Mouse (Mus musculus) MEL (cell line): ENCODE measurements at regions not wholly inside any gene's neighbourhood (a gene's known extent, or its start where the extent isn't known, plus 50 kb on each side); places are given as distances from the start of the nearest gene placed in this dataset.

Experiments
- DNase-seq: peaks from one replicate; pipeline ENCODE4 v3.0.0; 2011; ENCODE audit warnings: low read depth, low spot score
- H3K27ac ChIP-seq: 2 replicates; pipeline ENCODE4 v1.5.1; 2012; ENCODE audit warnings: low read depth, mild to moderate bottlenecking, control low read depth, low read length, moderate library complexity; ENCODE audit not compliant: control insufficient read depth
- H3K27me3 ChIP-seq, 2 experiments: fragments of 150-350 bp in 1 of 2; sonication (generic) in 1 of 2; 2 replicates each; pipeline ENCODE4 v1.6.1; 2012; ENCODE audit warnings: low read length in 2 of 2, mild to moderate bottlenecking in 2 of 2, improper control_type of control experiment in 1 of 2, moderate library complexity in 1 of 2; ENCODE audit not compliant: insufficient read depth in 2 of 2, control insufficient read depth in 1 of 2
- H3K36me3 ChIP-seq, 2 experiments: 2 replicates each; pipeline ENCODE4 v1.6.1; 2012 to 2014; ENCODE audit warnings: low read length in 2 of 2, improper control_type of control experiment in 1 of 2, inconsistent platforms in 1 of 2, mild to moderate bottlenecking in 1 of 2; ENCODE audit not compliant: insufficient read depth in 2 of 2, control insufficient read depth in 1 of 2
- H3K4me1 ChIP-seq, 2 experiments: fragments of 150-350 bp in 1 of 2; sonication (generic) in 1 of 2; 2 replicates each; pipeline ENCODE4 v1.6.1; 2012; ENCODE audit warnings: low read length in 2 of 2, improper control_type of control experiment in 1 of 2, mild to moderate bottlenecking in 1 of 2; ENCODE audit not compliant: insufficient read depth in 2 of 2, control insufficient read depth in 1 of 2
- H3K4me3 ChIP-seq, 2 experiments: fragments of 150-350 bp in 1 of 2; sonication (generic) in 1 of 2; 2 replicates each; pipeline ENCODE4 v1.5.1; 2012; ENCODE audit warnings: low read depth in 2 of 2, low read length in 2 of 2, mild to moderate bottlenecking in 2 of 2, moderate library complexity in 2 of 2, control low read depth in 1 of 2, improper control_type of control experiment in 1 of 2; ENCODE audit not compliant: control insufficient read depth in 1 of 2, insufficient read depth in 1 of 2
- H3K79me2 ChIP-seq: 2 replicates; pipeline ENCODE4 v1.6.1; 2012; ENCODE audit warnings: mild to moderate bottlenecking, low read length, moderate library complexity; ENCODE audit not compliant: control insufficient read depth, poor library complexity, insufficient read depth
- H3K9ac ChIP-seq: 2 replicates; pipeline ENCODE4 v1.6.1; 2012; ENCODE audit warnings: low read depth, mild to moderate bottlenecking, control low read depth, low read length, moderate library complexity; ENCODE audit not compliant: control insufficient read depth, poor library complexity, severe bottlenecking
- H3K9me3 ChIP-seq: fragments of 150-350 bp; sonication (generic); replicated peaks from 2 replicates; pipeline ENCODE4 v1.6.1; 2012; ENCODE audit warnings: mild to moderate bottlenecking, low read length, improper control_type of control experiment, moderate library complexity; ENCODE audit not compliant: insufficient read depth
- BHLHE40 ChIP-seq: IDR thresholded peaks from 2 replicates; pipeline ENCODE4 v1.6.1; 2012; ENCODE audit warnings: low read depth, mild to moderate bottlenecking, inconsistent platforms, low read length, improper control_type of control experiment, borderline replicate concordance
- CTCF ChIP-seq, 3 experiments: IDR thresholded peaks in 2 of 3; conservative IDR thresholded peaks in 1 of 3; 2 replicates each; pipeline ENCODE4 v1.5.1; 2011 to 2012; ENCODE audit warnings: low read length in 3 of 3, low read depth in 2 of 3, mild to moderate bottlenecking in 2 of 3, improper control_type of control experiment in 1 of 3, inconsistent platforms in 1 of 3, mixed read lengths in 1 of 3, moderate library complexity in 1 of 3; ENCODE audit not compliant: control insufficient read depth in 1 of 3, insufficient read depth in 1 of 3, poor library complexity in 1 of 3, severe bottlenecking in 1 of 3
- E2F4 ChIP-seq: IDR thresholded peaks from 2 replicates; pipeline ENCODE4 v1.6.1; 2011; ENCODE audit warnings: low read depth, low read length, improper control_type of control experiment, borderline replicate concordance
- ELF1 ChIP-seq: IDR thresholded peaks from 2 replicates; pipeline ENCODE4 v1.6.1; 2014; ENCODE audit warnings: low read depth, mild to moderate bottlenecking, inconsistent platforms, low read length, improper control_type of control experiment, moderate library complexity
- EP300 ChIP-seq, 2 experiments: IDR thresholded peaks; 2 replicates each; pipeline ENCODE4 v1.6.1; 2011; ENCODE audit warnings: improper control_type of control experiment in 2 of 2, low read length in 2 of 2, low read depth in 1 of 2, mild to moderate bottlenecking in 1 of 2
- GABPA ChIP-seq: IDR thresholded peaks from 2 replicates; pipeline ENCODE4 v1.6.1; 2012; ENCODE audit warnings: low read depth, mild to moderate bottlenecking, inconsistent platforms, low read length, improper control_type of control experiment, moderate library complexity
- JUND ChIP-seq: IDR thresholded peaks from 2 replicates; pipeline ENCODE4 v1.6.1; 2011; ENCODE audit warnings: low read depth, mild to moderate bottlenecking, improper control_type of control experiment, low read length
- MAX ChIP-seq: IDR thresholded peaks from 2 replicates; pipeline ENCODE4 v1.6.1; 2011; ENCODE audit warnings: low read length, improper control_type of control experiment
- MXI1 ChIP-seq: IDR thresholded peaks from 2 replicates; pipeline ENCODE4 v1.6.1; 2011; ENCODE audit warnings: mild to moderate bottlenecking, low read depth, low read length, improper control_type of control experiment
- MYB ChIP-seq: IDR thresholded peaks from 2 replicates; pipeline ENCODE4 v1.6.1; 2011; ENCODE audit warnings: mild to moderate bottlenecking, low read depth, low read length, improper control_type of control experiment
- NELFE ChIP-seq: IDR thresholded peaks from 2 replicates; pipeline ENCODE4 v1.6.1; 2011; ENCODE audit warnings: low read depth, low read length, improper control_type of control experiment
- NRF1 ChIP-seq: IDR thresholded peaks from 2 replicates; pipeline ENCODE4 v1.6.1; 2014; ENCODE audit warnings: low read depth, mild to moderate bottlenecking, inconsistent platforms, low read length, improper control_type of control experiment, moderate library complexity; ENCODE audit not compliant: poor library complexity, insufficient read depth, severe bottlenecking
- RAD21 ChIP-seq: IDR thresholded peaks from 2 replicates; pipeline ENCODE4 v1.6.1; 2011; ENCODE audit warnings: mild to moderate bottlenecking, low read depth, low read length, improper control_type of control experiment
- RCOR1 ChIP-seq: IDR thresholded peaks from 2 replicates; pipeline ENCODE4 v1.6.1; 2012; ENCODE audit warnings: low read depth, mild to moderate bottlenecking, inconsistent platforms, low read length, improper control_type of control experiment
- SMC3 ChIP-seq: IDR thresholded peaks from 2 replicates; pipeline ENCODE4 v1.6.1; 2011; ENCODE audit warnings: low read depth, low read length, improper control_type of control experiment
- TBP ChIP-seq: IDR thresholded peaks from 2 replicates; pipeline ENCODE4 v1.8.0; 2011; ENCODE audit warnings: low read depth, low read length, improper control_type of control experiment
- UBTF ChIP-seq: IDR thresholded peaks from 2 replicates; pipeline ENCODE4 v1.6.1; 2012; ENCODE audit warnings: low read depth, mild to moderate bottlenecking, inconsistent platforms, low read length, improper control_type of control experiment, moderate library complexity, borderline replicate concordance; ENCODE audit not compliant: insufficient read depth
- USF2 ChIP-seq, 2 experiments: IDR thresholded peaks; 2 replicates each; pipeline ENCODE4 v1.6.1; 2011 to 2012; ENCODE audit warnings: improper control_type of control experiment in 2 of 2, low read length in 2 of 2, borderline replicate concordance in 1 of 2, inconsistent platforms in 1 of 2, low read depth in 1 of 2, mild to moderate bottlenecking in 1 of 2; ENCODE audit not compliant: insufficient read depth in 1 of 2
- ZKSCAN1 ChIP-seq: IDR thresholded peaks from 2 replicates; pipeline ENCODE4 v1.6.1; 2012; ENCODE audit warnings: low read depth, mild to moderate bottlenecking, inconsistent platforms, low read length, improper control_type of control experiment, moderate library complexity

DNA sequence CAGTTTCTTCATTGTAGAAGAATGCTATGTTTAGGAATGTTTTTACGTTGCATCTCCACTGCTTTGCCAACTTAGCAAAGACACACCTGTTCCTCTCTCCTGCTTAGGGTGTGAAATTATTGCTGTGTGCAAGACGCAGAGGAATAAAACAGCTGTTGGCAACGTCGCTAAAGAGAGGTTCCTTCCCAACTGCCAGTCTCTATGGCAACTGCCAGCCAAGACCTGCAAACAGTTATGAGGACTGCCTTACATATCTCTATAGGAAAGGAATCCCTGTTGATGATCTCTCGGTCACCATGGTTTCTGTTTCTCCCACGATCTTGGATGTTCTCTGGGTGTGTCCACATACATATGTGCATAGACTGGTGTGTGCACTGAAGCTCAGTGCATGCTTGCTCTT is 109.6 kb upstream of the Gm26657 start:
- Histone ChIP-seq H3K36me3 (no peaks in the 10 kb centered on the region), H3K4me3 (no peak overlapping the region), H3K79me2 (no peaks in the 10 kb centered on the region), H3K4me1 (no peaks in the 10 kb centered on the region), H3K9ac (no peak overlapping the region), H3K27me3 (no peaks in the 10 kb centered on the region), H3K27ac (no peak overlapping the region), H3K9me3 (no peaks in the 10 kb centered on the region)
- no peak for DNase-seq
- TF ChIP-seq TBP (no peak), NELFE (no peak), E2F4 (no peak), USF2 (IDR thresholded peaks at IDR 0.05; ENCODE audit: borderline replicate concordance in 1 of 2, insufficient read depth in 1 of 2, low read depth in 1 of 2, low read length in 2 of 2) (no peak), EP300 (IDR thresholded peaks at IDR 0.05; ENCODE audit: low read depth in 1 of 2, low read length in 2 of 2) (no peak), GABPA (no peak), NRF1 (no peak), RCOR1 (no peak), JUND (no peak), ZKSCAN1 (no peak), UBTF (no peak), BHLHE40 (no peak), MYB (no peak)

DNA sequence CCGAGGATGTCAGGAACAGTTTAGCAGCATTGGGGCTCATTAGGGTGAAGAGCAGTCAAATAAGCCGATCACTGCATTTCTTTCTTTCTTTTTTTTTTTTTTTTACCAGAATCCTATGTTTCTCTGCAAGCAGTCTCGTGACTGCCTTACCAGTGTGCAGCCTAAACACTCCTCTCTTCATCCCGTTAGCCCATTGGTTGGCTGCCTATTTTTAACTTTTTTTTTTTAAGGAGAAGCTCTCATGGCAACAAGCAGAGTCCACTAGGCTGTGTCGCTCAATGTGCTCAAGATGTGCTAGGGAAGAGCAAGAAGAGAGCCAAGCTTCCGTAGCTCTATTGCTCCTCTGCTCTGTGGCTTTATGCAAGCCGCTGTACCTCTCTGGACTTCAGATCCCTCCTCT is 112.7 kb upstream of the Gm26657 start:
- TF ChIP-seq SMC3 (no peak), MXI1 (no peak), GABPA (no peak), MYB (no peak), ELF1 (no peak), CTCF (IDR thresholded peaks at IDR 0.05 in 2 of 3, conservative IDR thresholded peaks at IDR 0.05 in 1 of 3; ENCODE audit: control insufficient read depth in 1 of 3, insufficient read depth in 1 of 3, low read depth in 2 of 3, low read length in 3 of 3, poor library complexity in 1 of 3, severe bottlenecking in 1 of 3) (no peak), RAD21 (no peak), MAX (no peak)
- no peaks in the 10 kb centered on the region for H3K36me3 ChIP-seq
- H3K9me3 ChIP-seq = no peaks in the 10 kb centered on the region
- H3K9ac ChIP-seq = no peak overlapping the region
- no peak for DNase-seq
- H3K4me3 ChIP-seq = no peak overlapping the region
- H3K4me1 ChIP-seq = no peaks in the 10 kb centered on the region
- no peak overlapping the region for H3K27ac ChIP-seq
- no peaks in the 10 kb centered on the region for H3K27me3 ChIP-seq
- no peaks in the 10 kb centered on the region for H3K79me2 ChIP-seq
